ENCODE assay signal across 8 mouse cellular contexts in genomic region chr13:35131272-35132185, GRCm38 (mm10).
A peak's percentile ranks its signal among the peaks of the same experiment; 100 is the strongest.
DNase-seq lines count a peak whose midpoint lies in the region; ATAC-seq lines count a peak whose summit lies in the region.
"Had no signal": no experiment of that assay in that cellular context is flagged by ENCODE, and none has a peak within 500 bp of the region (broad histone marks: within the 10 kb centered on the region; RNA-seq: fewer than 3 reads in every experiment).

No protein-coding gene starts in this region.

- peaks cover 35% of the 10 kb centered on the region for H3K4me1 ChIP-seq in megakaryocyte, embryonic 14.5 days
- H3K4me1 ChIP-seq: neural tube, embryonic 13.5 days had no signal

- peaks cover 4% of the 10 kb centered on the region for H3K36me3 ChIP-seq in megakaryocyte, embryonic 14.5 days (replicated peaks; ENCODE audit: low read length)
- H3K36me3 ChIP-seq: neural tube, embryonic 13.5 days had no signal

- peak; percentile 62 for ATAC-seq in CD4-positive, CD25-positive, alpha-beta regulatory T cell, adult 4 months
- ATAC-seq in granulocyte monocyte progenitor cell, adult 5-6 weeks (replicated peaks; ENCODE audit: poor library complexity, severe bottlenecking): peak; percentile 62

- peak; percentile 86 for DNase-seq in A20 (ENCODE audit: low read depth, low spot score)
- DNase-seq in embryo, embryonic 10.5 days (ENCODE audit: low spot score): no peak
- no peak for DNase-seq in adrenal gland, postnatal 10 days
- DNase-seq in kidney, postnatal 14 days: no peak

- peak overlapping the region; percentile 51 for H3K4me3 ChIP-seq in megakaryocyte, embryonic 14.5 days (replicated peaks)
- H3K4me3 ChIP-seq: neural tube, embryonic 13.5 days had no signal

- H3K9me3 ChIP-seq in megakaryocyte, embryonic 14.5 days: peaks cover 14% of the 10 kb centered on the region
- H3K9me3 ChIP-seq: neural tube, embryonic 13.5 days had no signal

- no peaks in the 10 kb centered on the region for H3K27me3 ChIP-seq in megakaryocyte, embryonic 14.5 days (replicated peaks)
- H3K27me3 ChIP-seq: neural tube, embryonic 13.5 days had no signal
